Mouse (Mus musculus) MEL (cell line): ENCODE measurements around the gene Dync2h1. TPM values are rescaled to one million over a fixed set of nuclear protein-coding genes. Genes with fewer than 3 reads are reported as not detected.

Source experiments
- DNase-seq: peaks from one replicate; pipeline ENCODE4 v3.0.0; 2011; ENCODE audit warnings: low read depth, low spot score
- H3K27ac ChIP-seq: 2 replicates; pipeline ENCODE4 v1.5.1; 2012; ENCODE audit warnings: low read depth, mild to moderate bottlenecking, control low read depth, low read length, moderate library complexity; ENCODE audit not compliant: control insufficient read depth
- H3K27me3 ChIP-seq, 2 experiments: fragments of 150-350 bp in 1 of 2; sonication (generic) in 1 of 2; 2 replicates each; pipeline ENCODE4 v1.6.1; 2012; ENCODE audit warnings: low read length in 2 of 2, mild to moderate bottlenecking in 2 of 2, improper control_type of control experiment in 1 of 2, moderate library complexity in 1 of 2; ENCODE audit not compliant: insufficient read depth in 2 of 2, control insufficient read depth in 1 of 2
- H3K36me3 ChIP-seq, 2 experiments: 2 replicates each; pipeline ENCODE4 v1.6.1; 2012 to 2014; ENCODE audit warnings: low read length in 2 of 2, improper control_type of control experiment in 1 of 2, inconsistent platforms in 1 of 2, mild to moderate bottlenecking in 1 of 2; ENCODE audit not compliant: insufficient read depth in 2 of 2, control insufficient read depth in 1 of 2
- H3K4me1 ChIP-seq, 2 experiments: fragments of 150-350 bp in 1 of 2; sonication (generic) in 1 of 2; 2 replicates each; pipeline ENCODE4 v1.6.1; 2012; ENCODE audit warnings: low read length in 2 of 2, improper control_type of control experiment in 1 of 2, mild to moderate bottlenecking in 1 of 2; ENCODE audit not compliant: insufficient read depth in 2 of 2, control insufficient read depth in 1 of 2
- H3K4me3 ChIP-seq, 2 experiments: fragments of 150-350 bp in 1 of 2; sonication (generic) in 1 of 2; 2 replicates each; pipeline ENCODE4 v1.5.1; 2012; ENCODE audit warnings: low read depth in 2 of 2, low read length in 2 of 2, mild to moderate bottlenecking in 2 of 2, moderate library complexity in 2 of 2, control low read depth in 1 of 2, improper control_type of control experiment in 1 of 2; ENCODE audit not compliant: control insufficient read depth in 1 of 2, insufficient read depth in 1 of 2
- H3K79me2 ChIP-seq: 2 replicates; pipeline ENCODE4 v1.6.1; 2012; ENCODE audit warnings: mild to moderate bottlenecking, low read length, moderate library complexity; ENCODE audit not compliant: control insufficient read depth, poor library complexity, insufficient read depth
- H3K9ac ChIP-seq: 2 replicates; pipeline ENCODE4 v1.6.1; 2012; ENCODE audit warnings: low read depth, mild to moderate bottlenecking, control low read depth, low read length, moderate library complexity; ENCODE audit not compliant: control insufficient read depth, poor library complexity, severe bottlenecking
- H3K9me3 ChIP-seq: fragments of 150-350 bp; sonication (generic); replicated peaks from 2 replicates; pipeline ENCODE4 v1.6.1; 2012; ENCODE audit warnings: mild to moderate bottlenecking, low read length, improper control_type of control experiment, moderate library complexity; ENCODE audit not compliant: insufficient read depth
- BHLHE40 ChIP-seq: IDR thresholded peaks from 2 replicates; pipeline ENCODE4 v1.6.1; 2012; ENCODE audit warnings: low read depth, mild to moderate bottlenecking, inconsistent platforms, low read length, improper control_type of control experiment, borderline replicate concordance
- POLR2AphosphoS2 ChIP-seq: IDR thresholded peaks from 2 replicates; pipeline ENCODE4 v1.6.1; 2011; ENCODE audit warnings: low read length, improper control_type of control experiment
- RAD21 ChIP-seq: IDR thresholded peaks from 2 replicates; pipeline ENCODE4 v1.6.1; 2011; ENCODE audit warnings: mild to moderate bottlenecking, low read depth, low read length, improper control_type of control experiment
- UBTF ChIP-seq: IDR thresholded peaks from 2 replicates; pipeline ENCODE4 v1.6.1; 2012; ENCODE audit warnings: low read depth, mild to moderate bottlenecking, inconsistent platforms, low read length, improper control_type of control experiment, moderate library complexity, borderline replicate concordance; ENCODE audit not compliant: insufficient read depth
- polyA plus RNA-seq, 2 experiments: library from polyadenylated mRNA; stranded (reverse) in 1 of 2; unstranded in 1 of 2; fragments of >175 nt in 1 of 2; fragments of >200 nt in 1 of 2; gene quantifications; 2 replicates each; pipeline versions ENCODE4 v1.2.1 to v1.2.4; 2012; ENCODE audit warnings: low replicate concordance in 2 of 2, low read depth in 1 of 2; ENCODE audit not compliant: insufficient read length in 2 of 2, insufficient read depth in 1 of 2, missing spikeins in 1 of 2
- total RNA-seq: library from RNA; depleted of rRNA; stranded (reverse); fragments of 300-350 nt; gene quantifications from 2 replicates; pipeline ENCODE4 v1.2.3, GENCODE M21; 2012; rRNA removed

Gene Dync2h1
- total and polyA plus RNA-seq, 3 experiments = 3.2 to 4.5 TPM; not detected in 1

DNA sequence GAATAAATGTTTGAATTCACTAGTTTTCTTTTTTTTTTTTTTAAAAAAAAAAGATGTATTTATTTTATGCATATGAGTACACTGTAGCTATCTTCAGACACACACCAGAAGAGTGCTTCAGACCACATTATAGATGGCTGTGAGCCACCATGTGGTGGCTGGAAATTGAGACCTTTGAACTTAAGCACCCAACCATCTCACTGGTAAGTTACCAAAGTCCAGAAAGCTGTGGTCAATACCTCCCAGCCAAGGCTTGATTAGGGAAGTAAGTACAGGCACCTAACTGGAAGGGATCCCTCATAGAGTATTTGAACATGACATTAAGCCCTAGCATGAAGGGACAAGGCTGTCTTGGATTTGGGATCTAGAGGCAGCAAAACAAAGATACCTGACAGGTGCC is 292.9 kb downstream of the Dync2h1 start:
- no peak for DNase-seq
- H3K36me3 ChIP-seq = no peaks in the 10 kb centered on the region
- no peaks in the 10 kb centered on the region for H3K4me1 ChIP-seq
- no peaks in the 10 kb centered on the region for H3K9me3 ChIP-seq
- H3K9ac ChIP-seq = no peak overlapping the region
- H3K27ac ChIP-seq = no peak overlapping the region
- TF ChIP-seq UBTF = no peak
- TF ChIP-seq RAD21 = no peak
- no peak overlapping the region for H3K4me3 ChIP-seq
- peaks cover 0 to 4% of the 10 kb centered on the region in 2 experiments; a peak in 3 of 4 replicates for H3K27me3 ChIP-seq
- no peaks in the 10 kb centered on the region for H3K79me2 ChIP-seq

DNA sequence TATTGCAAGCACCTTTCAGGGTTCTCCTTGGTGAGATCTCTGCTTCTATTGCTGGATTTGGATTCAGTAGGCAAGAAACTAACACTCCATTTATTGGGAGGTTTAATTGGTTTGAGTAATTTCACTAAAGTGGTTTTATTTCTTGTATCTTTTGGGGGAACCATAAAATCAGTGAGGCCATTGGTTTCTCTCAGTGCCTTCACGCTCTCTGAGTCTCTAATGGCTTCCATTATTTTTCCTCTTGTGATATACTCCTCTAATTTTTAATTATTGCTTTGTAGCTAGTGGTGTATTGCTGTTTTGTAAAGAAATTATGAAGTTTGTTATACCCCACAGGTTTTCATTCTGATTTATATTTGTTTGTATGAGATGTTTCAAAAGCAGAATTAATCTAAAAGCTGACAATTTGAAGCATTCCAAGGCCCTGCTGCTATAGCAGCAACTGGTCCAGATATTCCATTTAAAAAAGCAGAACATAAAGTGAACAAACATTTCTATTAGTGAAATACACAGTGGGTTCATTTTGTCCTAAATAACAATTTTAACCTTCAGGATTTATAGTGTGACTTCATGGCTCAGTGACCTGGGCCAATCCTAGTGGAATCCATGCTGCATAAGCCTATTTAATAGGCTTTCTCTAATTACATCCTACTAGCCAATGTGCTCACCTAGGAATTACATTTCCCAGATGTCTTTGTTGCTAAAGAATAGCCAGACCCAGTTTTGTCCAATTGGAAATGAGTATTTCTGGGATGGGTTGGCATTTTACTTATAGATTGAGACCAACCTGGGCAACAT is 302.9 kb downstream of the Dync2h1 start:
- Histone ChIP-seq H3K4me3 (no peak overlapping the region), H3K79me2 (no peaks in the 10 kb centered on the region), H3K27me3 (no peaks in the 10 kb centered on the region), H3K9me3 (no peaks in the 10 kb centered on the region), H3K9ac (no peak overlapping the region), H3K4me1 (no peaks in the 10 kb centered on the region), H3K36me3 (no peaks in the 10 kb centered on the region)
- DNase-seq = no peak
- TF ChIP-seq BHLHE40 (no peak), POLR2AphosphoS2 (no peak)
- TF ChIP-seq, all 39 proteins: peak for 0
- H3K27ac ChIP-seq = no peak overlapping the region

Other genes starting within 250 kb of the Dync2h1 start
- 181 and 187 TPM in 2 replicates for gene Dcun1d5, start 74 bp upstream of the Dync2h1 start, total RNA-seq
- gene Dcun1d5, start 74 bp upstream of the Dync2h1 start, polyA plus RNA-seq = 100 to 1,000 TPM in 1 of 2 experiments, not detected in 1; 242 TPM
- gene Mmp13, start 88.1 kb upstream of the Dync2h1 start, total RNA-seq = not detected in 2 replicates
- not detected for gene Mmp13, start 88.1 kb upstream of the Dync2h1 start, polyA plus RNA-seq
- not detected in 2 replicates for gene Mmp12, start 159.9 kb upstream of the Dync2h1 start, total RNA-seq
- gene Mmp12, start 159.9 kb upstream of the Dync2h1 start, polyA plus RNA-seq = not detected
- not detected in 2 replicates for gene Mmp1b, start 203.6 kb upstream of the Dync2h1 start, total RNA-seq
- not detected for gene Mmp1b, start 203.6 kb upstream of the Dync2h1 start, polyA plus RNA-seq